Mouse (Mus musculus) forebrain, embryonic 13.5 days (tissue): ENCODE measurements around the gene Coq5. TPM values are rescaled to one million over a fixed set of nuclear protein-coding genes. Genes with fewer than 3 reads are reported as not detected.

Source experiments
- polyA plus RNA-seq: library from polyadenylated mRNA; unstranded; fragments of >200 nt; fragmentation: Nextera tagmentation; extraction: Ambion mirVana; gene quantifications from 2 replicates; pipeline ENCODE4 v1.2.1, GENCODE M21; 2015

Gene Coq5
- polyA plus RNA-seq, 1 experiment from 2014 or later: 53.7 TPM

Other genes with a start within 250 kb of the Coq5 start
- gene Gm10401, start 181.4 kb upstream of the Coq5 start, polyA plus RNA-seq: 38.4 and 40.9 TPM in 2 replicates
- 27.7 and 28.6 TPM in 2 replicates for gene Acads, start 160.3 kb upstream of the Coq5 start, polyA plus RNA-seq
- 44.8 and 49.9 TPM in 2 replicates for gene Unc119b, start 144.7 kb upstream of the Coq5 start, polyA plus RNA-seq
- gene Mlec, start 121.5 kb upstream of the Coq5 start, polyA plus RNA-seq: 23.5 and 25.9 TPM in 2 replicates
- gene Cabp1, start 85.3 kb upstream of the Coq5 start, polyA plus RNA-seq: 5.7 and 12.6 TPM in 2 replicates
- gene Pop5, start 43.8 kb upstream of the Coq5 start, polyA plus RNA-seq: 102 and 112 TPM in 2 replicates
- gene Rnf10, start 6.8 kb upstream of the Coq5 start, polyA plus RNA-seq: 134 and 138 TPM in 2 replicates
- 1,571 and 1,757 TPM in 2 replicates for gene Dynll1, start 21.3 kb downstream of the Coq5 start, polyA plus RNA-seq
- gene Srsf9, start 47.5 kb downstream of the Coq5 start, polyA plus RNA-seq: 255 and 263 TPM in 2 replicates
- gene Gatc, start 61.5 kb downstream of the Coq5 start, polyA plus RNA-seq: 31.8 and 34.1 TPM in 2 replicates
- gene Triap1, start 61.6 kb downstream of the Coq5 start, polyA plus RNA-seq: 58.6 and 64.3 TPM in 2 replicates
- gene Cox6a1, start 69.3 kb downstream of the Coq5 start, polyA plus RNA-seq: 965 and 999 TPM in 2 replicates
- gene Msi1, start 149.9 kb downstream of the Coq5 start, polyA plus RNA-seq: 99.0 and 107 TPM in 2 replicates
- not detected in 2 replicates for gene Pla2g1b, start 186.6 kb downstream of the Coq5 start, polyA plus RNA-seq
- 24.7 TPM in 2 replicates for gene Sirt4, start 205.1 kb downstream of the Coq5 start, polyA plus RNA-seq
- 16.8 and 17.7 TPM in 2 replicates for gene Pxn, start 227.0 kb downstream of the Coq5 start, polyA plus RNA-seq